Mouse (Mus musculus) G1E (cell line): ENCODE results near the gene Egfl8.

ENCODE experiments used
- CTCF ChIP-seq: IDR thresholded peaks from 2 replicates; pipeline ENCODE4 v1.5.1; 2012; ENCODE audit warnings: low read depth, low read length, inconsistent platforms, mixed read lengths
- GATA1 ChIP-seq: IDR thresholded peaks from 2 replicates; pipeline ENCODE4 v1.6.1; 2012; ENCODE audit warnings: borderline replicate concordance, low read length, inconsistent platforms, mixed read lengths

GRCm38 (mm10) chr17:34624981-34625380, 9.2 kb upstream of the Egfl8 start:
- no peak for TF ChIP-seq CTCF
- no peak for TF ChIP-seq GATA1
